In the genomic region with DNA sequence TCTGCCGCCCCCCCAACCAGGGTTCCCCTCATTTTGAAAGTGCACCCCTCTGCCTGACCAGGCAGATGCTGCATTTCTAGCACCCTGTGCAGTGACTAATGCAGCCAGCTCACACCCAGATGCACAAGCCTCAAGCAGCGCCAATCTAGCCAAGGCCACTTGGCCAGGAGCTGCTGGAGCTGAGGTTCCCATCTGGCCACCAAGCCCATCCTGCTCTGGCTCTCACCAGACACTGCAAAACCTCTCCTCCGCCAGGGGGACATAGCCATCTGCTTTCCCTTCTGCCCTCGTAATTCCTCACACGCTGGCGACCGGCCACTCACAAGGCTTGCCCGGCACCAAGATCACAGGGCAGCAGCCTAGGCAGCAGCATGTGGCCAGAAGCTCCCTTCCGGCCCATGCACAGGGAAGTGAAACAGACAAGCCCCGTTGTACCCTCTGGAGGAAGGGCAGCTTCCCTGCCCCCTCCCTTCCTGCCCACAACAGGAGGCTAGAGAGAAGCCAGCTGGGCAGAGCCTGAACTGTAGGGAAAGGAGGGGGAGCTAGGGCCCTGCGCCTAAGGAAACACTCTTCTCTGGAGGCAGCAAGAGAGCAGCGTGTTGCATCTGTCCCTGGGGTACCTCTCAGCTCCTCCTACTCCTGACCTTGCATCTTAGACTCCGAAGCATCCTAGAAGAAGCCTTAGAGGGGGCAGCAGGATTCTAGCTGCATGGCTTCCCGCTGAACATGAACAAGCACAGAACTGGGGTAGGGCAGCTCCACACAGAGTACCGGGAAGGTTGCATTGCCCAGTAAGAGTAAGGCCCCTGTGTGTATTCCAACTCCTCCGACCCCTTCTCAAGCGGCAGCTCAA, we compare ENCODE assay signal across 8 mouse cellular contexts.
DNase-seq lines count a peak whose midpoint lies in the region; ATAC-seq lines count a peak whose summit lies in the region.

No protein-coding gene starts in this region.

- no peaks in the 10 kb centered on the region for H3K9me3 ChIP-seq in hindbrain, embryonic 16.5 days (ENCODE audit: control insufficient read depth, low read length)

- H3K27ac ChIP-seq in hindbrain, embryonic 16.5 days (ENCODE audit: low read depth, low read length), result no peak overlapping the region

- no peak overlapping the region for H3K9ac ChIP-seq in hindbrain, embryonic 16.5 days (ENCODE audit: low read depth, low read length)

- no peaks in the 10 kb centered on the region; the same call in 1 of the 2 replicates for H3K27me3 ChIP-seq in hindbrain, embryonic 16.5 days (replicated peaks; ENCODE audit: control insufficient read depth, insufficient read depth, low read length)

- no peaks in the 10 kb centered on the region for H3K36me3 ChIP-seq in hindbrain, embryonic 16.5 days (ENCODE audit: control insufficient read depth, insufficient read depth, low read length)

- peaks cover 19% of the 10 kb centered on the region for H3K4me1 ChIP-seq in hindbrain, embryonic 16.5 days (ENCODE audit: control insufficient read depth, insufficient read depth, low read depth, low read length)

- WGBS in hindbrain, embryonic 16.5 days, result 10% methylated on average over 17 of the region's 17 CpGs

- H3K4me2 ChIP-seq in hindbrain, embryonic 16.5 days (ENCODE audit: low read length), result peak overlapping the region; percentile 19

- DNase-seq in NIH3T3 (ENCODE audit: low read depth), result peak; percentile 53
- DNase-seq in gastrocnemius, adult 8-10 months (ENCODE audit: low spot score in 2 of 2), result peak; percentile 74 to 86
- peak; percentile 69 to 76 for DNase-seq in left cerebral cortex, adult 18-20 months (ENCODE audit: low spot score in 2 of 2)
- peak; percentile 82 for DNase-seq in lung, postnatal 25 days (ENCODE audit: low spot score)
- DNase-seq in retina, adult 2 months (ENCODE audit: low read depth, low spot score), result peak; percentile 50
- DNase-seq in thymus, postnatal 25 days, result peak; percentile 44

- peak; percentile 94 for ATAC-seq in common myeloid progenitor, adult 5-6 weeks (replicated peaks; ENCODE audit: low read depth, poor library complexity, severe bottlenecking)
- peak; percentile 93 for ATAC-seq in hindbrain, embryonic 16.5 days

- no peak overlapping the region for H3K4me3 ChIP-seq in hindbrain, embryonic 16.5 days (ENCODE audit: low read length)
